Mouse (Mus musculus): Measurements from ENCODE around the gene Mrpl1.

DNA sequence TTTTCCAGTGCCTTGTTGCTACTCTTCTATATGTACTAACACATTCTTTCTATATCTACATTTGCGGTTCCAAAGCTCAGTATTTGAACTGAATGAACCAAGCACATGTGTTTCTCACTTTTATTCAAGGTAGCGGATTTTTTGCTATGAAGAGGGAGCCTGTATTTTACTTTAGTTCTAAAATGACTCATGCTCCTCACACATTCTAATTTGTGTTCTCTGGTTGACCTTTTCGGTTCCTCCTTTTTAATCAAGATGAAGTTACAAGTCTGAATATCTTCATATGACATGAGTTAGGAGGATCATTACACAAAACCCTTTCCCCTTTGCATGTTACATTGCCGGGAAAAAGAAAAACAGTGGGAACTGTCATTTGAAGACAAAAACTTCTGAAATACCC, 37.5 kb upstream of the Mrpl1 start:
- TF ChIP-seq CTCF (IDR thresholded peaks at IDR 0.05; ENCODE audit: control insufficient read depth, insufficient read depth, insufficient read length) (no peak), MAX (IDR thresholded peaks at IDR 0.05) (no peak), MYOG (IDR thresholded peaks at IDR 0.05; ENCODE audit: control insufficient read depth, extremely low read depth, insufficient read length) (no peak), CEBPB (IDR thresholded peaks at IDR 0.05; ENCODE audit: low read depth) (no peak), USF1 (IDR thresholded peaks at IDR 0.05; ENCODE audit: low read depth) (no peak), MYOD1 (IDR thresholded peaks at IDR 0.05; ENCODE audit: control insufficient read depth, insufficient read length, low read depth) (no peak), FOSL1 (IDR thresholded peaks at IDR 0.05; ENCODE audit: insufficient read depth, low read length, poor library complexity, severe bottlenecking) (no peak)
